Mouse (Mus musculus): ENCODE measurements around the gene Anxa6.

DNA sequence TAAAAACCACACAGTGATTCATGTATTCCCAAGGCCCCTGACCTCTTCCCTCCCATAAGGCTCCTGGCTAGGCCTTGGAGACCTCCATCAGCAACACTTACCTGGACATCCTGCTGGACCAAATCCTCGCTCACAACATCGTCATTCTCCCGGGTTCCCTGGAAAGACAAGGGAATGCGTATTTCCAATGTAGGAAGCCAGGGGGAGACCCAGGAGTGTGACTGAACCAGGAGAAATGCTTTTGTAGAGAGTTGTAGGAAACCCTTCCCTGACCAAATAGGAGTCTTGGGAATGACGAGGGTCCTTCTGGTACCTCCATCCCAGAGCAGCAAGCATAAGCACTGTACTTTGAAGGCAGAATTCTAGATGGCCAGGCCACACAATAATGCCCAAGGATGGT lies 27.6 kb downstream of the Anxa6 start:
- TF ChIP-seq CTCF (conservative IDR thresholded peaks at IDR 0.05; ENCODE audit: low read length) (no peak), POU5F1 (IDR thresholded peaks at IDR 0.05; ENCODE audit: borderline replicate concordance, low read length) (no peak)
